Mouse (Mus musculus) CH12.LX (cell line): ENCODE results near the gene Cntnap1. TPM values are rescaled to one million over a fixed set of nuclear protein-coding genes. Genes with fewer than 3 reads are reported as not detected.
A peak's percentile ranks its signal among the peaks of the same experiment; 100 is the strongest.

Source experiments
- DNase-seq: peaks from one replicate; pipeline ENCODE4 v3.0.0-alpha.2; 2013; ENCODE audit errors: extremely low read depth
- H3K27ac ChIP-seq: 2 replicates; pipeline ENCODE4 v1.5.1; 2012; ENCODE audit warnings: low read depth, mild to moderate bottlenecking, control low read depth, moderate library complexity; ENCODE audit not compliant: insufficient read depth
- H3K27me3 ChIP-seq: replicated peaks from 2 replicates; pipeline ENCODE3; 2012; ENCODE audit warnings: inconsistent platforms
- H3K36me3 ChIP-seq, 2 experiments: replicated peaks in 1 of 2; 2 replicates each; pipeline versions ENCODE3 to v1.6.1; 2012; ENCODE audit warnings: inconsistent platforms in 1 of 2, low read length in 1 of 2, mild to moderate bottlenecking in 1 of 2, mixed read lengths in 1 of 2, moderate library complexity in 1 of 2; ENCODE audit not compliant: control insufficient read depth in 1 of 2, insufficient read depth in 1 of 2
- H3K4me1 ChIP-seq, 2 experiments: 2 replicates each; pipeline ENCODE4 v1.6.1; 2012; ENCODE audit warnings: inconsistent platforms in 1 of 2, moderate library complexity in 1 of 2; ENCODE audit not compliant: insufficient read depth in 2 of 2, control insufficient read depth in 1 of 2
- H3K4me2 ChIP-seq: 2 replicates; pipeline ENCODE4 v1.6.1; 2012; ENCODE audit warnings: low read depth, mild to moderate bottlenecking, control low read depth; ENCODE audit not compliant: poor library complexity, insufficient read depth, severe bottlenecking
- H3K4me3 ChIP-seq, 3 experiments: fragments of 150-350 bp in 1 of 3; sonication (generic) in 1 of 3; replicated peaks in 1 of 3; 2 replicates each; pipeline versions ENCODE3 to v1.5.1; 2011 to 2012; ENCODE audit warnings: low read depth in 2 of 3, low read length in 2 of 3, mild to moderate bottlenecking in 2 of 3, moderate library complexity in 2 of 3, control low read depth in 1 of 3, improper control_type of control experiment in 1 of 3, inconsistent platforms in 1 of 3, mixed read lengths in 1 of 3; ENCODE audit not compliant: poor library complexity in 1 of 3
- H3K79me2 ChIP-seq: replicated peaks from 2 replicates; pipeline ENCODE4 v1.6.1; 2012; ENCODE audit warnings: mild to moderate bottlenecking, moderate library complexity; ENCODE audit not compliant: control insufficient read depth, poor library complexity, insufficient read depth, severe bottlenecking; ENCODE audit errors: extremely low read depth
- H3K9ac ChIP-seq: 2 replicates; pipeline ENCODE4 v1.6.1; 2012; ENCODE audit warnings: low read depth, mild to moderate bottlenecking, control low read depth, moderate library complexity; ENCODE audit not compliant: insufficient read depth
- H3K9me3 ChIP-seq: replicated peaks from 2 replicates; pipeline ENCODE3; 2012; ENCODE audit warnings: low read length, inconsistent platforms, mixed read lengths
- CHD1 ChIP-seq: IDR thresholded peaks from 2 replicates; pipeline ENCODE4 v1.6.1; 2012; ENCODE audit warnings: low read depth, low read length, improper control_type of control experiment, inconsistent platforms
- CHD2 ChIP-seq: IDR thresholded peaks from 2 replicates; pipeline ENCODE4 v1.6.1; 2011; ENCODE audit warnings: low read length, improper control_type of control experiment
- CTCF ChIP-seq, 2 experiments: IDR thresholded peaks in 1 of 2; conservative IDR thresholded peaks in 1 of 2; 2 replicates each; pipeline ENCODE4 v1.5.1; 2011 to 2012; ENCODE audit warnings: low read depth in 2 of 2, low read length in 2 of 2, improper control_type of control experiment in 1 of 2, inconsistent platforms in 1 of 2, mild to moderate bottlenecking in 1 of 2, moderate library complexity in 1 of 2
- E2F4 ChIP-seq: IDR thresholded peaks from 2 replicates; pipeline ENCODE4 v1.6.1; 2011; ENCODE audit warnings: low read depth, low read length, improper control_type of control experiment; ENCODE audit not compliant: insufficient replicate concordance
- ELF1 ChIP-seq: IDR thresholded peaks from 2 replicates; pipeline ENCODE4 v1.6.1; 2014; ENCODE audit warnings: low read depth, mild to moderate bottlenecking, inconsistent platforms, low read length, improper control_type of control experiment
- ETS1 ChIP-seq: conservative IDR thresholded peaks from 2 replicates; pipeline ENCODE4 v1.6.1; 2012; ENCODE audit warnings: low read depth, mild to moderate bottlenecking, inconsistent platforms, low read length, improper control_type of control experiment, moderate library complexity
- MAFK ChIP-seq: IDR thresholded peaks from 2 replicates; pipeline ENCODE4 v1.6.1; 2011; ENCODE audit warnings: low read length, improper control_type of control experiment; ENCODE audit not compliant: insufficient replicate concordance
- MEF2A ChIP-seq: IDR thresholded peaks from 2 replicates; pipeline ENCODE4 v1.6.1; 2014; ENCODE audit warnings: low read depth, mild to moderate bottlenecking, inconsistent platforms, low read length, improper control_type of control experiment, borderline replicate concordance
- MXI1 ChIP-seq: IDR thresholded peaks from 2 replicates; pipeline ENCODE4 v1.6.1; 2011; ENCODE audit warnings: mild to moderate bottlenecking, low read depth, low read length, improper control_type of control experiment
- NELFE ChIP-seq: IDR thresholded peaks from 2 replicates; pipeline ENCODE4 v1.6.1; 2011; ENCODE audit warnings: low read depth, low read length, improper control_type of control experiment
- NRF1 ChIP-seq: IDR thresholded peaks from 2 replicates; pipeline ENCODE4 v1.6.1; 2014; ENCODE audit warnings: low read depth, mild to moderate bottlenecking, inconsistent platforms, low read length, improper control_type of control experiment, moderate library complexity
- POLR2A ChIP-seq: IDR thresholded peaks from 2 replicates; pipeline ENCODE4 v1.6.1; 2011; ENCODE audit warnings: low read depth, mild to moderate bottlenecking, improper control_type of control experiment, low read length
- RAD21 ChIP-seq: IDR thresholded peaks from 2 replicates; pipeline ENCODE4 v1.6.1; 2011; ENCODE audit warnings: low read depth, mild to moderate bottlenecking, low read length, improper control_type of control experiment, moderate library complexity
- RCOR1 ChIP-seq: conservative IDR thresholded peaks from 2 replicates; pipeline ENCODE4 v1.6.1; 2012; ENCODE audit warnings: low read depth, mild to moderate bottlenecking, inconsistent platforms, low read length, improper control_type of control experiment
- SIN3A ChIP-seq: IDR thresholded peaks from 2 replicates; pipeline ENCODE4 v1.6.1; 2012; ENCODE audit warnings: low read length, improper control_type of control experiment, inconsistent platforms
- SMC3 ChIP-seq: IDR thresholded peaks from 2 replicates; pipeline ENCODE4 v1.6.1; 2011; ENCODE audit warnings: low read depth, low read length, improper control_type of control experiment
- UBTF ChIP-seq: IDR thresholded peaks from 2 replicates; pipeline ENCODE4 v1.6.1; 2012; ENCODE audit warnings: low read depth, mild to moderate bottlenecking, inconsistent platforms, low read length, improper control_type of control experiment, moderate library complexity
- USF2 ChIP-seq: conservative IDR thresholded peaks from 2 replicates; pipeline ENCODE4 v1.6.1; 2011; ENCODE audit warnings: low read depth, low read length, improper control_type of control experiment
- ZC3H11A ChIP-seq: IDR thresholded peaks from 2 replicates; pipeline ENCODE4 v1.6.1; 2012; ENCODE audit warnings: low read depth, mild to moderate bottlenecking, inconsistent platforms, low read length, improper control_type of control experiment
- ZMIZ1 ChIP-seq: IDR thresholded peaks from 2 replicates; pipeline ENCODE4 v1.6.1; 2012; ENCODE audit warnings: low read depth, mild to moderate bottlenecking, inconsistent platforms, low read length, improper control_type of control experiment
- ZNF384 ChIP-seq: IDR thresholded peaks from 2 replicates; pipeline ENCODE4 v1.6.1; 2012; ENCODE audit warnings: low read depth, low read length, improper control_type of control experiment, inconsistent platforms
- dilution Hi-C: fragments of 300-500 bp; cut with MboI; formaldehyde crosslinking; loops from 2 replicates; pipeline ENCODE4 v1.14.3; 2020; ENCODE audit warnings: low sequenced_read_pairs; ENCODE audit not compliant: extremely low pct_unique_long_range_greater_than_20kb, extremely low pct_ligation_motif_present
- in situ Hi-C: fragments of 300-500 bp; cut with MboI; formaldehyde crosslinking; loops from 3 replicates; pipeline ENCODE4 v1.14.3; 2019; ENCODE audit warnings: low sequenced_read_pairs, low pct_ligation_motif_present, low pct_unique_long_range_greater_than_20kb, mixed read lengths
- polyA plus RNA-seq: library from polyadenylated mRNA; unstranded; fragments of >175 nt; gene quantifications from 2 replicates; pipeline ENCODE4 v1.2.1, GENCODE M21; 2012; ENCODE audit warnings: low read depth; ENCODE audit not compliant: insufficient read length
- total RNA-seq, 2 experiments: library from RNA; depleted of rRNA; stranded (reverse); fragments of 300-350 nt in 1 of 2; fragments of >200 nt in 1 of 2; gene quantifications; 2 replicates each; pipeline ENCODE4 v1.2.3; 2012 to 2014

The Cntnap1 gene
- total and polyA plus RNA-seq, 3 experiments, result 4.4 to 19.5 (median 15.6) TPM

DNA sequence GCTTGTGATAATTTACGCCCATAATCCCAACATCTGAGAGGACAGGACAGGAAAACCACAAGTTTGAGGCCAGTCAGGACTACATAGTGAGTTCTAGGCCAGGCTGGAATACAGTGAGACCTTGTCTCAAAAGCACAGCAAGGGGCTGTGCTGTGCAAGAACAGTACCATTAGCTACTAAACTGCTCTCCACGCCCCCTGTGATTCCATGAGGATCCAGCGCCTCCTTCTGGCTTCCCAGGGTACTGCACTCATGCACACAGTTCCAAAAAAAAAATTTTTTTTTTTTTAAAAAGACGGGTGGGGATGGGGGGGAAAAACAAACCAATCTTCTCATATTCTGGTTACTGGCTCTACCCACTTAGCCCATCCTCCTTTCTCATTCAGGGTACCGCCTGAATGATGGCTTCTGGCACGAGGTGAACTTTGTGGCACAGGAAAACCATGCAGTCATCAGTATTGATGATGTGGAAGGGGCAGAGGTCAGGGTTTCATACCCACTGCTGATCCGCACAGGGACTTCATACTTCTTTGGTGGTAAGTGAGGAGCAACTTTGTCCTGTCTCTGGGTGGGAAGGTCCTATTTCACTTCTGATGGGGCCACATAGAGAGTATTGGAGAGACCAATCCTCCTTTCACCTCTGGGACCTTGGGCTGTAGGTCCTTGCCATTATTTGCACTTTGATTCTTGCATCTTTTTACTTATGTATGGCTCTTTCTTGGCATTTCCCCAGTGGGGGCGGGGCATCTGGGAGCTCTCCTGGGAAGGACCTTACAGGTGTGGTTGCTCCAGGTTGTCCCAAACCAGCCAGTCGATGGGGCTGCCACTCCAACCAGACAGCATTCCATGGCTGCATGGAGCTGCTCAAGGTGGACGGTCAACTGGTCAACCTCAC lies 10.8 kb downstream of the Cntnap1 start:
- peaks cover 7 to 42% of the 10 kb centered on the region in 2 experiments for H3K4me1 ChIP-seq
- peak; percentile 88 for TF ChIP-seq RAD21
- peak; percentile 97 for TF ChIP-seq ZNF384
- TF ChIP-seq MXI1, result no peak
- TF ChIP-seq UBTF, result no peak
- no peak for TF ChIP-seq E2F4
- TF ChIP-seq POLR2A, result 0 out of 2 replicates have a peak, but pooled peaks have one; percentile 33
- TF ChIP-seq SIN3A, result peak; percentile 71; the same call in 1 of the 2 replicates
- no peak for TF ChIP-seq ZMIZ1
- no peak for TF ChIP-seq MEF2A
- TF ChIP-seq RCOR1, result no peak
- TF ChIP-seq CHD1, result no peak
- no peak for TF ChIP-seq ELF1
- TF ChIP-seq CTCF (conservative IDR thresholded peaks at IDR 0.05 in 1 of 2, IDR thresholded peaks at IDR 0.05 in 1 of 2; ENCODE audit: low read depth in 2 of 2, low read length in 2 of 2), result peak; percentile 94 to 95
- TF ChIP-seq CHD2, result no peak
- TF ChIP-seq SMC3, result peak; percentile 90
- TF ChIP-seq ZC3H11A, result peak; percentile 51
- TF ChIP-seq NRF1, result no peak
- TF ChIP-seq USF2, result no peak; the same call in 1 of the 2 replicates
- no peak for TF ChIP-seq MAFK
- no peak for TF ChIP-seq ETS1
- no peak; the same call in 1 of the 2 replicates for TF ChIP-seq NELFE
- no peak overlapping the region for H3K4me2 ChIP-seq
- H3K27ac ChIP-seq, result no peak overlapping the region
- in situ Hi-C loops (loop anchor here (5.0 kb wide), 1 partner anchor 99 kb away; the partner anchor contains the start of gene Coasy), dilution Hi-C loops (no loop called here)
- DNase-seq, result peak; percentile 70
- no peak overlapping the region for H3K9ac ChIP-seq
- peaks cover 57 to 83% of the 10 kb centered on the region in 2 experiments for H3K36me3 ChIP-seq
- H3K79me2 ChIP-seq, result peaks cover 12% of the 10 kb centered on the region
- no peak overlapping the region for H3K4me3 ChIP-seq
- no peaks in the 10 kb centered on the region for H3K27me3 ChIP-seq
- no peaks in the 10 kb centered on the region for H3K9me3 ChIP-seq
